Mouse (Mus musculus): ENCODE measurements around the gene Prm2. TPM values are rescaled to one million over a fixed set of nuclear protein-coding genes. Genes with fewer than 3 reads are reported as not detected.
A peak's percentile ranks its signal among the peaks of the same experiment; 100 is the strongest.

Gene Prm2
- polyA plus RNA-seq, 1 experiment from 2014 or later = not detected

DNA sequence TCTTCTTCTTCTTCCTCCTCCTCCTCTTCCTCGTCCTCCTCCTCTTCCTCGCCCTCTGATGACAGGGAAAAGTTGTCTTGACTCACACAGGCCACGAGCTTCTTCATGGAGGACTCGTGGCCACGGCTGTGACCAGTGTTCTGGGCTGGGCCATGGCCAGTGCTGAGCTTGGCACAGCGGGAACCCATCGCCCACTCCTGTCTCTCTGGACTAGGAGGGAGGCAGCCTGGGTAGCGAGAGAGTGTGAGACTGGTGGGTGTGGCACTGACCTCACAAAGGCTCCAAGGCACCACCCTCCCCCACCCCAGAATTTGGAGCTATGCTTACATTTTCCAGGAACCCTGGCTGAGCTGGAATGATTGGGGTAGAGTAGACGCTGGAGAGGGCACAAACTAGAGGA lies 5.2 kb downstream of the Prm2 start, which contains the start of gene Prm3:
TSS of gene Prm3 (minus strand) at position 213 of the 400 bp plus-strand sequence.
- no peaks in the 10 kb centered on the region for H3K36me3 ChIP-seq
- H3K27ac ChIP-seq (replicated peaks) = no peak within 1 kb of the TSS
- DNase-seq (ENCODE audit: low spot score) = no peak
- H3K27me3 ChIP-seq (ENCODE audit: low read depth, poor library complexity, severe bottlenecking) = peaks cover 18% of the 10 kb centered on the region
- no peak within 1 kb of the TSS for H3K4me3 ChIP-seq
- H3K4me1 ChIP-seq = peaks cover 19% of the 10 kb centered on the region
- 77% methylated on average over 9 of the region's 9 CpGs for WGBS
- no peaks in the 10 kb centered on the region for H3K9me3 ChIP-seq (replicated peaks)

DNA sequence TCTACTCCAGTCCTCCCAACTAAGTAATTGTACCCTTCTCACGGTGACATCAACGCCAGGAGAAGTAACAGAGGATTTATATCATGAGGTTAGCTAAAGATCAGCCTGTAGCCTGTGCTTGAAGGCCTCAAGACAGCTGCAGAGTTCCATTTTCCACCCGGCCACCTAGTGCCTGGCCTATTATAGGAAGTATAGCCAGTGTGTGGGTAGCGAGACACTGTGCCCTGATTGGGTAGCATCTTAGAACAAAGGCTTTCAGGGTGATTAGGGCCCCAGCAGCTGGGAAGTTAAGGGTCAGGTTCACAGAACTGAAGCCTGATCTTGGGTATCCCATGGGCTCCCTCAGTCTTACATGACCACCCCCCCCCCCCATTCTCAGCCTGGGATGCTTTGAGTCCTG lies 7.1 kb downstream of the Prm2 start:
- WGBS = 58% methylated on average over 4 of the region's 4 CpGs
- Histone ChIP-seq H3K36me3 (no peaks in the 10 kb centered on the region), H3K4me3 (no peak overlapping the region), H3K4me1 (peaks cover 35% of the 10 kb centered on the region), H3K9me3 (replicated peaks) (no peaks in the 10 kb centered on the region), H3K27ac (replicated peaks) (no peak overlapping the region), H3K27me3 (ENCODE audit: low read depth, poor library complexity, severe bottlenecking) (peaks cover 18% of the 10 kb centered on the region)
- DNase-seq (ENCODE audit: low spot score) = no peak

DNA sequence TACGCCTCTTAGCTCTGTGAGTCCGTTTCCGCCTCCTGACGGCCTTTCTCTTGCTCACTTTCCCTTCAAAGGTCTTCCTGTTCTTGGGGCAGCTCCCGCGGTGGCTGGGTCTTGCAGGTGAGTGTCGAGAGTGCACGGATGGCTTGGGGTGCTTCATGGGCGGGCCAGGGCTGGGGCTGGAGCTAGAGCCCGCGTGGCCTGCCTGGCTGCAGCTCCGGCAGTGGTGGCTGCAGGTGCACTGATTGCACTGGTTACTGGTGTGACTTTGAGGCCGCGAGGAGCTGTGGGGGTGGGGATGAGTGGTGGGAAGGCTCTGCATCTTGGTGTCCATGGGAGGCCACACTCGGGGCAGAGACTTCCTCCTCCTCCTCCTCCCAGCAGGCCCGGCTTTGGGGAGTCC lies 7.7 kb downstream of the Prm2 start, which contains the start of gene Tnp2:
TSS of gene Tnp2 (minus strand) at position 390 of the 400 bp plus-strand sequence.
- Histone ChIP-seq H3K9me3 (replicated peaks) (no peaks in the 10 kb centered on the region), H3K27me3 (ENCODE audit: low read depth, poor library complexity, severe bottlenecking) (peaks cover 24% of the 10 kb centered on the region), H3K4me1 (peaks cover 37% of the 10 kb centered on the region), H3K4me3 (no peak within 1 kb of the TSS), H3K36me3 (no peaks in the 10 kb centered on the region), H3K27ac (replicated peaks) (no peak within 1 kb of the TSS)
- DNase-seq (ENCODE audit: low spot score) = no peak
- WGBS = 51% methylated on average over 16 of the region's 16 CpGs

DNA sequence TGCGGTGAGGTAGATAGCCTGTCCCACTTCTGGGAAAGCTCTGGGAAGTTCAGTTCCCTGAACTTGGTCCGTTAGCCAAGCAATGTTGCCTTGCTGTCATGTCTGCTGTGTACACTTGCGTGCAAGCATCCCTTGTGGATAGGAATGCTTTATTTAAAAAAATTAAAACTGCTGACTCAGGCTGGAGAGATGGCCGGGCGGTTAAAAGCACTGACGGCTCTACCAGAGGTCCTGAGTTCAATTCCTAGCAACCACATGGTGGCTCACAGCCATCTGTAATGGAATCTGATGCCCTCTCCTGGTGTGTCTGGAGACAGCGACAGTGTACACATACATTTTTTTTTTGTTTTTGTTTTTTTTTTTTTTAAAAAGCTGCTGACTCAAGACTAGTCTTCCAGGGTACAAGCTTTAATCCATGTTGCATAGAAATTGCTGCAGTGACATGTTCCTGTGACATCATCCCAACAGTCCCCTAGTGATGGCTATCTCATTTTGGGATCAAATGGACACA lies 8.3 kb downstream of the Prm2 start:
- WGBS = 86% methylated on average over 7 of the region's 7 CpGs
- Histone ChIP-seq H3K27me3 (ENCODE audit: low read depth, poor library complexity, severe bottlenecking) (peaks cover 30% of the 10 kb centered on the region), H3K4me3 (no peak overlapping the region), H3K9me3 (replicated peaks) (no peaks in the 10 kb centered on the region), H3K36me3 (no peaks in the 10 kb centered on the region), H3K27ac (replicated peaks) (no peak overlapping the region), H3K4me1 (peaks cover 43% of the 10 kb centered on the region)
- no peak for DNase-seq (ENCODE audit: low spot score)

DNA sequence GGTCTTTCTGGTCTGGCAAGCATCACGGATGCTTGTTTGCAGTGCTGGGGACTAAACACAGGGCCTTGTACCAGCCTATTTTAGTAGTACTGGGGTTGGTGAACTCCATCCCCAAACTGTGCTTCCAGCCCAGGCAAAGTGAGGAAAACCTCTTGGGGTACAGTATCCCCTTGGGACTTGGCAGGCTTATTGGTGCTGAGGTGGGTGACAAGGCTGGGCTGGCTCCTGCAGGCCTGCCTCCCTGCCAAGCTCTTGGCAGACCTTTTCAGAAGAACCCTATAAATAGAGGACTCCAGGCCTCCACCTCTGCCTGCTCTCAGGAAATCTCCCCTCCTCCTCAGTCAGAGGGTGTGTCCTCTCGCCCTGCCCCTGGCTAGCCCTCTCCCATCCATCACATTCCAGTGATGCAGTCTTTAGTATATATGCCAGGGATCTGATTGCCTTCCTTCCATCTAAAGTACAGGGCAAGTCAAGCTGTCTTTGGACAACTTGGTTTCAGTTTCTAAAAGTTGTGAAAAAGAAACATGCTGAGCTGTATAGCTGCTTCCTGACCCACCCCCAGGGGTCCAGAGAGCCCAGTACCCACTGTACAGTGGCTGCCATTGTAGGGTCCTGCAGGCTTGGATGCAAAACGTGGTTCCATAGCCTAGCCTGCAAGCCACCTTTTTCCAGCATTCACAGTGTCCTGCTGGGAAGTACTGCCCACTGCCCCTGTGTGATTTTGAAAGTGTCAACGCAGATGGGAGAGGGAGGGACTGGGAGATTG lies 9.0 kb downstream of the Prm2 start:
- no peak for DNase-seq (ENCODE audit: low spot score)
- H3K4me1 ChIP-seq = peaks cover 50% of the 10 kb centered on the region
- H3K36me3 ChIP-seq = no peaks in the 10 kb centered on the region
- 0 out of 2 replicates have a peak overlapping the region, but pooled peaks have one; percentile 77 for H3K4me3 ChIP-seq
- WGBS = 74% methylated on average over 4 of the region's 4 CpGs
- 0 out of 2 replicates have a peak overlapping the region, but pooled peaks have one; percentile 90 for H3K27ac ChIP-seq (replicated peaks)
- H3K9me3 ChIP-seq (replicated peaks) = no peaks in the 10 kb centered on the region
- H3K27me3 ChIP-seq (ENCODE audit: low read depth, poor library complexity, severe bottlenecking) = peaks cover 35% of the 10 kb centered on the region

- WGBS = 4% methylated on average over 9 of the region's 9 CpGs
- H3K9me3 ChIP-seq (replicated peaks) = no peaks in the 10 kb centered on the region
- H3K27ac ChIP-seq (replicated peaks) = peak overlapping the region; percentile 90
- H3K27me3 ChIP-seq (ENCODE audit: low read depth, poor library complexity, severe bottlenecking) = peaks cover 35% of the 10 kb centered on the region
- peak; percentile 86 for DNase-seq (ENCODE audit: low spot score)
- H3K36me3 ChIP-seq = no peaks in the 10 kb centered on the region
- peak overlapping the region; percentile 77 for H3K4me3 ChIP-seq
- H3K4me1 ChIP-seq = peaks cover 53% of the 10 kb centered on the region
These were observed 9.6 kb downstream of the Prm2 start for GRCm38 (mm10) chr16:10786288-10786687.

- H3K4me1 ChIP-seq = peaks cover 53% of the 10 kb centered on the region
- H3K9me3 ChIP-seq (replicated peaks) = no peaks in the 10 kb centered on the region
- peak within 1 kb of the TSS; percentile 90 for H3K27ac ChIP-seq (replicated peaks)
- peak within 1 kb of the TSS; percentile 77 for H3K4me3 ChIP-seq
- no peaks in the 10 kb centered on the region for H3K36me3 ChIP-seq
- WGBS = under 1% methylated on average over 59 of the region's 59 CpGs
- H3K27me3 ChIP-seq (ENCODE audit: low read depth, poor library complexity, severe bottlenecking) = peaks cover 33% of the 10 kb centered on the region
- peak; percentile 91 for DNase-seq (ENCODE audit: low spot score)
These were observed 10.3 kb downstream of the Prm2 start, which contains the start of gene Socs1 for GRCm38 (mm10) chr16:10785371-10786231. Socs1 (minus strand) TSS chr16:10785536.

DNA sequence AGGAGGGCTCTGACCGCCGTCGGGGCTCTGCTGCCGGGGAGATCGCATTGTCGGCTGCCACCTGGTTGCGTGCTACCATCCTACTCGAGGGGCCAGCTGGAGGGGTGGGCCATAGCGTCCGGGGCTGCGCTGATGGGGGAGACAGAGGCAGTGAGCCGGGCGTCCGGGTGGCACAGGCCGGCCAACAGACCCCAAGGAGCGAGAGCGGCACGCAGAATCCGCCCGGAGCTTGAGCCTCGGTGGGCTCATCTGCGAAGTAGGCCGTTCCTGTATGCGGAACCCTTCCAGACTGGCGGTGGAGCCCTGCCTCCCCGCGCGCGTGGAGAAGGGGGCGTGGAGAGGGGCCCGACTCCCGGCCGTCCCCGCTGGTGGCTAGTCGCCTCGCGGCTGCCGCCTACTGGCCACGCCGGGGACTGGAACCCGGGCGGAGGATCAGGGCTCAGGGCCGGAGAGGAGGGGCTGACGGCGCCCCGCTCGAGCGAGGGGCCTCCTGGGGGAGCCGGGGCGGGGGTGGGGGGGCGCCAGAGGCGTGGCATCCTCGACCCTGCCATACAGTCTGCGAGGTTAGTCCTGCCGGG lies 11.1 kb downstream of the Prm2 start:
- H3K4me3 ChIP-seq = peak overlapping the region; percentile 77
- no peaks in the 10 kb centered on the region for H3K9me3 ChIP-seq (replicated peaks)
- under 1% methylated on average over 55 of the region's 55 CpGs for WGBS
- H3K4me1 ChIP-seq = peaks cover 53% of the 10 kb centered on the region
- H3K27ac ChIP-seq (replicated peaks) = peak overlapping the region; percentile 90
- H3K27me3 ChIP-seq (ENCODE audit: low read depth, poor library complexity, severe bottlenecking) = peaks cover 31% of the 10 kb centered on the region
- DNase-seq (ENCODE audit: low spot score) = peak; percentile 93
- no peaks in the 10 kb centered on the region for H3K36me3 ChIP-seq

GRCm38 (mm10) chr16:10783883-10784792 lies 11.8 kb downstream of the Prm2 start:
- Histone ChIP-seq H3K4me1 (peaks cover 53% of the 10 kb centered on the region), H3K4me3 (peak overlapping the region; percentile 77), H3K9me3 (replicated peaks) (no peaks in the 10 kb centered on the region), H3K36me3 (no peaks in the 10 kb centered on the region), H3K27ac (replicated peaks) (peak overlapping the region; percentile 90), H3K27me3 (ENCODE audit: low read depth, poor library complexity, severe bottlenecking) (peaks cover 31% of the 10 kb centered on the region)
- no peak for DNase-seq (ENCODE audit: low spot score)
- 3% methylated on average over 81 of the region's 81 CpGs for WGBS

- WGBS = 67% methylated on average over 8 of the region's 8 CpGs
- Histone ChIP-seq H3K36me3 (no peaks in the 10 kb centered on the region), H3K27me3 (ENCODE audit: low read depth, poor library complexity, severe bottlenecking) (peaks cover 31% of the 10 kb centered on the region), H3K27ac (replicated peaks) (no peak overlapping the region), H3K9me3 (replicated peaks) (no peaks in the 10 kb centered on the region), H3K4me1 (peaks cover 48% of the 10 kb centered on the region), H3K4me3 (no peak overlapping the region)
- no peak for DNase-seq (ENCODE audit: low spot score)
These were observed 12.5 kb downstream of the Prm2 start for GRCm38 (mm10) chr16:10783451-10783850.

- peaks cover 28% of the 10 kb centered on the region for H3K27me3 ChIP-seq (ENCODE audit: low read depth, poor library complexity, severe bottlenecking)
- no peak for DNase-seq (ENCODE audit: low spot score)
- no peaks in the 10 kb centered on the region for H3K36me3 ChIP-seq
- H3K4me3 ChIP-seq = no peak overlapping the region
- H3K4me1 ChIP-seq = peaks cover 45% of the 10 kb centered on the region
- no peak overlapping the region for H3K27ac ChIP-seq (replicated peaks)
- H3K9me3 ChIP-seq (replicated peaks) = no peaks in the 10 kb centered on the region
- WGBS = 70% methylated on average over 1 of the region's 1 CpGs
These were observed 12.8 kb downstream of the Prm2 start for GRCm38 (mm10) chr16:10783152-10783434.

Data from midbrain, embryonic 10.5 days (tissue).